Mouse (Mus musculus): ENCODE measurements around the gene Ppp4r1. TPM values are rescaled to one million over a fixed set of nuclear protein-coding genes. Genes with fewer than 3 reads are reported as not detected.

The Ppp4r1 gene
- total RNA-seq, 2 experiments from 2014 or later = 65.3 to 66.5 TPM

GRCm38 (mm10) chr17:65839541-65840256, 57.3 kb downstream of the Ppp4r1 start:
- intact Hi-C loops (cut with DNase I) = no loop called here
- DNase-seq (ENCODE audit: extremely low spot score in 1 of 2, low spot score in 2 of 2) = no peak

- intact Hi-C loops (cut with DNase I) = no loop called here
These were observed 60.5 kb downstream of the Ppp4r1 start for GRCm38 (mm10) chr17:65842669-65843381.

GRCm38 (mm10) chr17:65845423-65845822, 63.0 kb downstream of the Ppp4r1 start:
- intact Hi-C loops (cut with DNase I) = no loop called here
- DNase-seq (ENCODE audit: extremely low spot score in 1 of 2, low spot score in 2 of 2) = no peak

More at GRCm38 (mm10) chr17:65842669-65843381, 60.5 kb downstream of the Ppp4r1 start:
- DNase-seq (ENCODE audit: extremely low spot score in 1 of 2, low spot score in 2 of 2) = no peak

GRCm38 (mm10) chr17:65847694-65848449, 65.5 kb downstream of the Ppp4r1 start:
- intact Hi-C loops (cut with DNase I) = no loop called here
- DNase-seq (ENCODE audit: extremely low spot score in 1 of 2, low spot score in 2 of 2) = peak in 1 of 2 experiments; percentile 79

GRCm38 (mm10) chr17:65850487-65850886, 68.1 kb downstream of the Ppp4r1 start:
- no peak for DNase-seq (ENCODE audit: extremely low spot score in 1 of 2, low spot score in 2 of 2)
- intact Hi-C loops (cut with DNase I) = no loop called here

- intact Hi-C loops (cut with DNase I) = no loop called here
- DNase-seq (ENCODE audit: extremely low spot score in 1 of 2, low spot score in 2 of 2) = no peak
These were observed 69.4 kb downstream of the Ppp4r1 start for GRCm38 (mm10) chr17:65851749-65852148.

GRCm38 (mm10) chr17:65853326-65853725, 71.0 kb downstream of the Ppp4r1 start:
- no peak for DNase-seq (ENCODE audit: extremely low spot score in 1 of 2, low spot score in 2 of 2)
- intact Hi-C loops (cut with DNase I) = no loop called here

GRCm38 (mm10) chr17:65854006-65854405, 71.6 kb downstream of the Ppp4r1 start:
- no peak for DNase-seq (ENCODE audit: extremely low spot score in 1 of 2, low spot score in 2 of 2)
- intact Hi-C loops (cut with DNase I) = no loop called here

- intact Hi-C loops (cut with DNase I) = no loop called here
- DNase-seq (ENCODE audit: extremely low spot score in 1 of 2, low spot score in 2 of 2) = no peak
These were observed 75.2 kb downstream of the Ppp4r1 start for GRCm38 (mm10) chr17:65857617-65858016.

- peak in 1 of 2 experiments; percentile 45 for DNase-seq (ENCODE audit: extremely low spot score in 1 of 2, low spot score in 2 of 2)
- intact Hi-C loops (cut with DNase I) = loop anchor here (5.0 to 10.0 kb wide), 3 partner anchors 212 to 352 kb away; partner anchors contain the start of genes Ankrd12 and Ndufv2
These were observed 80.2 kb downstream of the Ppp4r1 start for GRCm38 (mm10) chr17:65862579-65862978.

GRCm38 (mm10) chr17:65863830-65864229, 81.5 kb downstream of the Ppp4r1 start:
- intact Hi-C loops (cut with DNase I) = loop anchor here (5.0 to 10.0 kb wide), 3 partner anchors 211 to 351 kb away; partner anchors contain the start of genes Ankrd12 and Ndufv2

GRCm38 (mm10) chr17:65864742-65865141, 82.4 kb downstream of the Ppp4r1 start:
- intact Hi-C loops (cut with DNase I) = loop anchor here (5.0 to 10.0 kb wide), 3 partner anchors 210 to 350 kb away; partner anchors contain the start of genes Ankrd12 and Ndufv2
- DNase-seq (ENCODE audit: extremely low spot score in 1 of 2, low spot score in 2 of 2) = peak in 1 of 2 experiments; percentile 47

More at GRCm38 (mm10) chr17:65863830-65864229, 81.5 kb downstream of the Ppp4r1 start:
- no peak for DNase-seq (ENCODE audit: extremely low spot score in 1 of 2, low spot score in 2 of 2)

- intact Hi-C loops (cut with DNase I) = loop anchor here (10.0 kb wide), 2 partner anchors 210 to 350 kb away; partner anchors contain the start of gene Ankrd12
These were observed 82.9 kb downstream of the Ppp4r1 start for GRCm38 (mm10) chr17:65865265-65865664.

GRCm38 (mm10) chr17:65866201-65866600, 83.8 kb downstream of the Ppp4r1 start:
- no peak for DNase-seq (ENCODE audit: extremely low spot score in 1 of 2, low spot score in 2 of 2)
- intact Hi-C loops (cut with DNase I) = loop anchor here (10.0 kb wide), 2 partner anchors 209 to 349 kb away; partner anchors contain the start of gene Ankrd12

More at GRCm38 (mm10) chr17:65865265-65865664, 82.9 kb downstream of the Ppp4r1 start:
- DNase-seq (ENCODE audit: extremely low spot score in 1 of 2, low spot score in 2 of 2) = no peak

GRCm38 (mm10) chr17:65867996-65868395, 85.6 kb downstream of the Ppp4r1 start:
- DNase-seq (ENCODE audit: extremely low spot score in 1 of 2, low spot score in 2 of 2) = no peak
- intact Hi-C loops (cut with DNase I) = loop anchor here (10.0 kb wide), 2 partner anchors 207 to 347 kb away; partner anchors contain the start of gene Ankrd12

GRCm38 (mm10) chr17:65869720-65870119, 87.3 kb downstream of the Ppp4r1 start:
- intact Hi-C loops (cut with DNase I) = loop anchor here (5.0 to 10.0 kb wide), 3 partner anchors 83 to 345 kb away; partner anchors contain the start of genes Ankrd12 and Twsg1
- DNase-seq (ENCODE audit: extremely low spot score in 1 of 2, low spot score in 2 of 2) = no peak

- peak; percentile 35 to 77 for DNase-seq (ENCODE audit: extremely low spot score in 1 of 2, low spot score in 2 of 2)
- intact Hi-C loops (cut with DNase I) = loop anchor here (5.0 kb wide), 1 partner anchor 82 kb away; the partner anchor contains the start of gene Twsg1
These were observed 87.8 kb downstream of the Ppp4r1 start for GRCm38 (mm10) chr17:65870146-65870545.

- no peak for DNase-seq (ENCODE audit: extremely low spot score in 1 of 2, low spot score in 2 of 2)
- intact Hi-C loops (cut with DNase I) = loop anchor here (5.0 kb wide), 1 partner anchor 81 kb away; the partner anchor contains the start of gene Twsg1
These were observed 89.3 kb downstream of the Ppp4r1 start for GRCm38 (mm10) chr17:65871641-65872041.
